Mouse (Mus musculus): ENCODE data around the gene B3galnt1. TPM values are rescaled to one million over a fixed set of nuclear protein-coding genes. Genes with fewer than 3 reads are reported as not detected.

Gene B3galnt1
- polyA plus RNA-seq, 1 experiment from 2014 or later: 39.2 TPM

DNA sequence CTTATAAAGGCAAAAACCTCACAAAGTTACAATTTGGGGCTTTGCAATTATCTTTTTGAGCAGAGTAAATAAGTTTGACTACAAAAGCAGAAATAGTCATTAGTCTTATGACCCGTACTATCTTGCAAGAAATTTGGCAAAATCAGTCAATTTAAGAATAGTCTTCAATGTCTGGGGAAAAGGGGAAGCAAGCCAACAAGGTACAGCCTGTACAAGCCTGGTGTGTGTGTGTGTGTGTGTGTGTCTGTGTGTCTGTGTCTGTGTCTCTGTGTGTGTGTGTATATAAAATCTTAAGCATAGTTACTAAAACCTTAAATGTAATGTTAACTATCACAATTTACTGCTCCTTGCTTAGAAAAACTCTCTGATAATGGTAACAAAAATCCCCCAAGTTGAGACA, 8.2 kb upstream of the B3galnt1 start:
- 71% methylated on average over 1 of the region's 1 CpGs for WGBS
- H3K9ac ChIP-seq (ENCODE audit: low read length): no peak overlapping the region
- H3K9me3 ChIP-seq (replicated peaks; ENCODE audit: control insufficient read depth, low read length): no peaks in the 10 kb centered on the region
- H3K36me3 ChIP-seq (ENCODE audit: control insufficient read depth, insufficient read depth, low read length): no peaks in the 10 kb centered on the region
- H3K27ac ChIP-seq (ENCODE audit: low read length): no peak overlapping the region
- no peak overlapping the region for H3K4me2 ChIP-seq (ENCODE audit: low read depth, low read length)
- ATAC-seq (ENCODE audit: insufficient read depth, low FRiP score): no peak
- H3K4me3 ChIP-seq (replicated peaks; ENCODE audit: low read length): no peak overlapping the region
- H3K4me1 ChIP-seq (ENCODE audit: control insufficient read depth, insufficient read depth, low read length): no peaks in the 10 kb centered on the region
- no peaks in the 10 kb centered on the region for H3K27me3 ChIP-seq (ENCODE audit: control insufficient read depth, insufficient read depth, low read length)

DNA sequence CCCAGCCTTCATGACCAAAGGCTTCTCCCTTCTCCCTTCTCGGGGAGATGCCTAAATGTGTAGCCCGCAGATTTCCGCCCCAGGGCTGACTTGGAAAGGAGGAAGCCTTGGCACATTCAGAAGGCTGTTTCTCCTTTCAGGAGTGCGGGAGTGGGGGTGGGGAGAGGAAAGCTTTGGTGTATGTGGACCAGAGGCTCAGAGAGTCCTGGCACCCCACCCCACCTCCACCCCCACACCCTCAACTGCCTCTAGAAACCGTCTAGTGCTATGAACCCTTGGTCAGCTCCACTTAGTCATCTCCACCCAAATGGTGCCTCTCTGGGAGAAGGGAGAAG, 373 bp upstream of the B3galnt1 start:
- H3K27me3 ChIP-seq (ENCODE audit: control insufficient read depth, insufficient read depth, low read length): no peaks in the 10 kb centered on the region
- peak overlapping the region; percentile 79 for H3K9ac ChIP-seq (ENCODE audit: low read length)
- 15% methylated on average over 5 of the region's 5 CpGs for WGBS
- peak overlapping the region; percentile 4; the same call in 1 of the 2 replicates for H3K27ac ChIP-seq (ENCODE audit: low read length)
- H3K4me2 ChIP-seq (ENCODE audit: low read depth, low read length): peak overlapping the region; percentile 72
- H3K36me3 ChIP-seq (ENCODE audit: control insufficient read depth, insufficient read depth, low read length): no peaks in the 10 kb centered on the region
- peak overlapping the region; percentile 70 for H3K4me3 ChIP-seq (replicated peaks; ENCODE audit: low read length)
- no peaks in the 10 kb centered on the region for H3K9me3 ChIP-seq (replicated peaks; ENCODE audit: control insufficient read depth, low read length)
- peaks cover 6% of the 10 kb centered on the region; the same call in 1 of the 2 replicates for H3K4me1 ChIP-seq (ENCODE audit: control insufficient read depth, insufficient read depth, low read length)
- peak; percentile 29 for ATAC-seq (ENCODE audit: insufficient read depth, low FRiP score)

DNA sequence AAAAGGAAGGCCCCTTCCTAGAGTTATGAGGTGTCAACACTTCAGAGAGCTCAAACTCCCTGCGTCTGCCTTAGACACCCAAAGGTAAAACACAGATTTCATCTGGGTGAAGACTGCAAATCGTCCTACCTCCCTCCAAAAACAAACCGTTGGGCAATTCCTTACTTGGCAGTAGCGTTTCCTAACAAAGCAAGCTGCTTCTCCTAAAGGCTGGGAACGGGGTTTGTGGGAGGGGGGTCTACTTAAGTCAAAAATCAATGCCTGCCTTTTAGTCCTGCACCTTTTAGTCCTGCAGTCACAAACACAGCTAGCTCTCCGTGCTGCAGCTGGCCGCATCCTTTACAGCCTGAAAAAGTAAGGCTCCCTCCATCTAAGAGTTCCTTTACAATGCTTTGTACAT, 944 bp downstream of the B3galnt1 start:
- peak overlapping the region; percentile 72 for H3K4me2 ChIP-seq (ENCODE audit: low read depth, low read length)
- WGBS: 24% methylated on average over 7 of the region's 7 CpGs

DNA sequence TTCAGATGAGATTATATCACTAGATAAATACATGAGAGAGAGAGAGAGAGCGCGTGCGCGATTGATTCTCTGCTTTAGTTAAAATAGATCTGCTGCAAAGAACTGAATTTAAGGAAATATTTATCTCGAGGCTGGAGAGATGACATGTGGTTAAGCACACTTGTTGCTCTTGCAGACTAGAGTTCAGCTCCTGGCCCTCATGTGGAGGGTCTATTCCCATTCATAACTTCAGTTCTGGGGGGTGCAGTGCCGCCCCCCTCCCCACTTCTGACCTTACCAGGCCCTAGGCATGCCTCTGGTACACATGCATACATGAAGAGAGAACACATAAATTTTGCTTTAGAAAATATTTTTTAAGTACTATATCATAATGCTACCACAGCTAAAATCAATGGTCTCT, 1.5 kb downstream of the B3galnt1 start:
- Histone ChIP-seq H3K4me1 (ENCODE audit: control insufficient read depth, insufficient read depth, low read length) (peaks cover 6% of the 10 kb centered on the region; the same call in 1 of the 2 replicates), H3K27ac (ENCODE audit: low read length) (no peak overlapping the region), H3K9ac (ENCODE audit: low read length) (peak overlapping the region; percentile 79; the same call in 1 of the 2 replicates), H3K9me3 (replicated peaks; ENCODE audit: control insufficient read depth, low read length) (no peaks in the 10 kb centered on the region), H3K36me3 (ENCODE audit: control insufficient read depth, insufficient read depth, low read length) (no peaks in the 10 kb centered on the region), H3K4me2 (ENCODE audit: low read depth, low read length) (peak overlapping the region; percentile 72; the same call in 1 of the 2 replicates), H3K27me3 (ENCODE audit: control insufficient read depth, insufficient read depth, low read length) (no peaks in the 10 kb centered on the region), H3K4me3 (replicated peaks; ENCODE audit: low read length) (peak overlapping the region; percentile 70; the same call in 1 of the 2 replicates)
- ATAC-seq (ENCODE audit: insufficient read depth, low FRiP score): no peak
- WGBS: 84% methylated on average over 6 of the region's 6 CpGs

More for the DNA sequence above, 944 bp downstream of the B3galnt1 start:
- Histone ChIP-seq H3K4me3 (replicated peaks; ENCODE audit: low read length) (peak overlapping the region; percentile 70), H3K9ac (ENCODE audit: low read length) (peak overlapping the region; percentile 79), H3K4me1 (ENCODE audit: control insufficient read depth, insufficient read depth, low read length) (peaks cover 6% of the 10 kb centered on the region; the same call in 1 of the 2 replicates), H3K27ac (ENCODE audit: low read length) (0 out of 2 replicates have a peak overlapping the region, but pooled peaks have one; percentile 4), H3K36me3 (ENCODE audit: control insufficient read depth, insufficient read depth, low read length) (no peaks in the 10 kb centered on the region), H3K27me3 (ENCODE audit: control insufficient read depth, insufficient read depth, low read length) (no peaks in the 10 kb centered on the region), H3K9me3 (replicated peaks; ENCODE audit: control insufficient read depth, low read length) (no peaks in the 10 kb centered on the region)
- ATAC-seq (ENCODE audit: insufficient read depth, low FRiP score): no peak

DNA sequence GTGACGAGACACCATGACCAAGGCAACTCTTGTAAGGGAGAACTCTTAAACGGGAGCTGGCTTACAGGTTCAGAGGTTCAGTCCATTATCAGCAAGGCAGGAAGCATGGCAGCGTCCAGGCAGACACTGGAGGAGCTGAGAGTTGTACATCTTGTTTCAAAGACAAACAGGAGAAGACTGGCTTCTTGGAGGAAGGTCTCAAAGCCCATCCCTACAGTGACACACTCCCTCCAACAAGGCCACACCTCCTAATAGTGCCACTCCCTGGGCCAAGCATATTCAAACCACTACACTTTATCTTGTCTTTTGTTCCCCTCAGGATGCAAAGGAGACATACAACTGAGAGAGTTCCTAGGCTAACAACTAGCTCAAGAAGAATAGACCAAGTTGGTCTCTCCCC, 2.6 kb downstream of the B3galnt1 start:
- WGBS: 78% methylated on average over 3 of the region's 3 CpGs
- Histone ChIP-seq H3K27ac (ENCODE audit: low read length) (no peak overlapping the region), H3K27me3 (ENCODE audit: control insufficient read depth, insufficient read depth, low read length) (no peaks in the 10 kb centered on the region), H3K4me1 (ENCODE audit: control insufficient read depth, insufficient read depth, low read length) (peaks cover 6% of the 10 kb centered on the region; the same call in 1 of the 2 replicates), H3K36me3 (ENCODE audit: control insufficient read depth, insufficient read depth, low read length) (no peaks in the 10 kb centered on the region), H3K9me3 (replicated peaks; ENCODE audit: control insufficient read depth, low read length) (no peaks in the 10 kb centered on the region), H3K4me2 (ENCODE audit: low read depth, low read length) (no peak overlapping the region), H3K4me3 (replicated peaks; ENCODE audit: low read length) (no peak overlapping the region), H3K9ac (ENCODE audit: low read length) (no peak overlapping the region)
- no peak for ATAC-seq (ENCODE audit: insufficient read depth, low FRiP score)

DNA sequence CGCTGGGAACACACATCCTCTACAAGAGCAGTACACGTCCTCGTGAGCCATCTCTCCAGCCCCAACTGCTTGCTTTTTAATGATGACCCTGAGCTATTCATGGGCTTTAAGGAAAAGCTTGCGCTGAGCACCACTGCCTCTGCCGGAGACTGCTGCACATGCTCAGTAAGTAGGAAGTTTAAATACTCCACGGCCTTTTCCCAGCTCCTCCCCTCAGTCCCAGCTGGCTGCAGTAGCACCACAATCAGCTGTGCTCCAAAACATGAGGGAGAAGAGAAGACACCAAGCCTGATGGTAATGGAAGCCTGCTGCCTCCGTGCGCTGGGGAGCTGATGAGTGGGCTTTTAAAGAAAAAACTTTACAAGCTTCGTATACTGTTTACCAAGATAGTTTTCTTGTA, 4.7 kb downstream of the B3galnt1 start:
- Histone ChIP-seq H3K4me1 (ENCODE audit: control insufficient read depth, insufficient read depth, low read length) (peaks cover 4% of the 10 kb centered on the region; the same call in 1 of the 2 replicates), H3K4me3 (replicated peaks; ENCODE audit: low read length) (no peak overlapping the region), H3K9me3 (replicated peaks; ENCODE audit: control insufficient read depth, low read length) (no peaks in the 10 kb centered on the region), H3K36me3 (ENCODE audit: control insufficient read depth, insufficient read depth, low read length) (no peaks in the 10 kb centered on the region), H3K27me3 (ENCODE audit: control insufficient read depth, insufficient read depth, low read length) (no peaks in the 10 kb centered on the region), H3K27ac (ENCODE audit: low read length) (no peak overlapping the region), H3K4me2 (ENCODE audit: low read depth, low read length) (no peak overlapping the region), H3K9ac (ENCODE audit: low read length) (no peak overlapping the region)
- 61% methylated on average over 9 of the region's 9 CpGs for WGBS
- no peak for ATAC-seq (ENCODE audit: insufficient read depth, low FRiP score)

DNA sequence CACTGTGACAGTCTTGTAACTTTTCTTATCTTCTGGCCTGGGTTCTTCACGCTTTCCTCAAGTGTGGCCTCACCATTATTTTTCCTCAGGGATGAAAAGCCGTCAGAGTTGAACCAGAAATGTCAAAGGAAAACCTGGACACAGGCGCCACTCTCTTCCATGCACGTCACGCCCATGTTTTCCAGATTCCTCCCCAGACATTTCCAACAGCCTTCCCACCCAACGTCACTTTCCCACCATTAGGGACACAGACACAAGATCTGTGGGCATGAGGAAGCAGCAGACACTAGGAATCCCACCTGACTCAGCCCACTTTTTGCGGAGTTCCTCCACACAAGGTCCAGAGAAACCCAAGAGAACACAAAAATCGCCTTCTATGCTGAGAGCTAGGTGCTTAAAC, 5.3 kb downstream of the B3galnt1 start:
- 89% methylated on average over 8 of the region's 8 CpGs for WGBS
- H3K36me3 ChIP-seq (ENCODE audit: control insufficient read depth, insufficient read depth, low read length): no peaks in the 10 kb centered on the region
- no peak overlapping the region for H3K4me2 ChIP-seq (ENCODE audit: low read depth, low read length)
- no peaks in the 10 kb centered on the region for H3K27me3 ChIP-seq (ENCODE audit: control insufficient read depth, insufficient read depth, low read length)
- no peak overlapping the region for H3K27ac ChIP-seq (ENCODE audit: low read length)
- no peak overlapping the region for H3K9ac ChIP-seq (ENCODE audit: low read length)
- no peaks in the 10 kb centered on the region for H3K9me3 ChIP-seq (replicated peaks; ENCODE audit: control insufficient read depth, low read length)
- 0 out of 2 replicates have a peak, but pooled peaks cover 2% of the 10 kb centered on the region for H3K4me1 ChIP-seq (ENCODE audit: control insufficient read depth, insufficient read depth, low read length)
- ATAC-seq (ENCODE audit: insufficient read depth, low FRiP score): no peak
- H3K4me3 ChIP-seq (replicated peaks; ENCODE audit: low read length): no peak overlapping the region

DNA sequence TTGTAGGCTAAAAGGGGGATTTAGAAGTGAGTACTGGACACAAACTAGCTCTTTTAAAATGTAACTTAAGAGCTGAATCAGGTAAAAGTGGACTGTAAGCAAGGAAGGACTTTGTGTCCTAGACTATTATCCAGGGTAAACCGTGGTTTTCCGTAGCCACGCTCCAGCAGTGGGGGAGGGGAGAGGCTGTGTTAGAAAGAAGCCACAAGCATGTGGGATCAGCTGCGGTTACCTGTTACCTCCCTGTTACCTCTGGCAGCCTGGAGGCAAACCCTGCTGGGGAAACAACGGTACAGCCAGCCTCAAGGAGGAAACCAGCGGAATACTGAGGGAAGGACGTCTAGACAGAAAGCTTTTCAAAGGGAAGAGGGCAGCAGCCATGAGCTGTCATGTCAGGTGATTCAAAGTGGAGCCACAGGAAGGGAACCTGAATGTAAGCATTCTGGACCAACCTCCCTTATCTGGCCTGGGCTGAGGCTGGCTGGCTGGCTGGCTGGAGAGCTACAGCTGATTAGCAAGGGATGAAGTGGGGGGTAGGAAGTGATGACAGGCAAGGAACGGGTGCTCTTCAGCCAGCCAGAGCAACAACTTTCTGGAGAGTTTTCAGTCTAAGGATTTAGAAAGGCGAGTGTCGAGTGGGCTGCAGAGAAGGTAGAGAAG, 10.5 kb downstream of the B3galnt1 start:
- H3K27ac ChIP-seq (ENCODE audit: low read length): no peak overlapping the region
- ATAC-seq (ENCODE audit: insufficient read depth, low FRiP score): no peak

DNA sequence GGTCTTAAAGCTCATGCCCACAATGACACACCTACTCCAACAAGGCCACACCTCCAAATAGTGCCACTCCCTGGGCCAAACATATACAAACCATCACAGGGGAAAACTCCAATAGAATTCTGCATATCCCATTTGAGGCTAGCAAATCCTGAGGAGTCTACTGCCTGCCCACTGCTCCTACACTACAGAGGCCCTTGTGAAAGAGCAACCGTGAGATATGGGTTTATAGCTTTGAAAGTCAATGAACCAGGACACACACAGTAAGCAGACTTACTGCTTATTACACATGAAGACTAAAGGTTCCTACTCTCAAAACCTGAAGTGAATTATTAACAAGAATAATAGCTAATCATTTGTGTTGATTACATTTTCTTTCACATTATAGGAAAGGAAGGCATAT, 15.0 kb downstream of the B3galnt1 start:
- Histone ChIP-seq H3K4me1 (ENCODE audit: control insufficient read depth, insufficient read depth, low read length) (no peaks in the 10 kb centered on the region), H3K4me2 (ENCODE audit: low read depth, low read length) (no peak overlapping the region), H3K9me3 (replicated peaks; ENCODE audit: control insufficient read depth, low read length) (no peaks in the 10 kb centered on the region), H3K9ac (ENCODE audit: low read length) (no peak overlapping the region), H3K27ac (ENCODE audit: low read length) (no peak overlapping the region), H3K4me3 (replicated peaks; ENCODE audit: low read length) (no peak overlapping the region), H3K36me3 (ENCODE audit: control insufficient read depth, insufficient read depth, low read length) (no peaks in the 10 kb centered on the region), H3K27me3 (ENCODE audit: control insufficient read depth, insufficient read depth, low read length) (no peaks in the 10 kb centered on the region)
- WGBS: 81% methylated on average over 1 of the region's 1 CpGs
- ATAC-seq (ENCODE audit: insufficient read depth, low FRiP score): no peak

More for the DNA sequence above, 10.5 kb downstream of the B3galnt1 start:
- Histone ChIP-seq H3K4me3 (replicated peaks; ENCODE audit: low read length) (no peak overlapping the region), H3K36me3 (ENCODE audit: control insufficient read depth, insufficient read depth, low read length) (no peaks in the 10 kb centered on the region), H3K4me2 (ENCODE audit: low read depth, low read length) (no peak overlapping the region), H3K27me3 (ENCODE audit: control insufficient read depth, insufficient read depth, low read length) (no peaks in the 10 kb centered on the region), H3K4me1 (ENCODE audit: control insufficient read depth, insufficient read depth, low read length) (no peaks in the 10 kb centered on the region), H3K9me3 (replicated peaks; ENCODE audit: control insufficient read depth, low read length) (no peaks in the 10 kb centered on the region), H3K9ac (ENCODE audit: low read length) (no peak overlapping the region; the same call in 1 of the 2 replicates)
- 47% methylated on average over 10 of the region's 10 CpGs for WGBS

Measured in stomach, embryonic 16.5 days (tissue).